Mouse (Mus musculus): ENCODE measurements around the gene Zbtb17. TPM values are rescaled to one million over a fixed set of nuclear protein-coding genes. Genes with fewer than 3 reads are reported as not detected.

Zbtb17 gene
- polyA plus RNA-seq, 1 experiment from 2014 or later: 13.3 TPM

DNA sequence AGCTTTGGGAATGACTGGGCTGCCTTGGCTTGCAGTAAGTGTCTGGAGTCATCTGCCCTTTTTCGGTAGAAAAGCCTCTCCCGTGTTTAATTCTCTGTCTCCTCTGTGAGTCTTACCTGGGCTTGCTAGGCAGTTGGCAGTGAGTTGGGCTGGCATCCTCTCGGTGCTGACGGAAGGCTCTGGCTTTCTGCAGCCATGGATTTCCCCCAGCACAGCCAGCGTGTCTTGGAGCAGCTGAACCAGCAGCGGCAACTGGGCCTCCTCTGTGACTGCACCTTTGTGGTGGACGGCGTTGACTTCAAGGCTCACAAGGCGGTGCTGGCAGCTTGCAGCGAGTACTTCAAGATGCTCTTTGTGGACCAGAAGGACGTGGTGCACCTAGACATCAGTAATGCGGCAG is 17.1 kb downstream of the Zbtb17 start:
- DNase-seq (ENCODE audit: low spot score) (no peak), ATAC-seq (ENCODE audit: low FRiP score, low TSS enrichment) (no peak)
- Histone ChIP-seq H3K4me3 (ENCODE audit: low read depth, low read length) (no peak overlapping the region), H3K27me3 (ENCODE audit: control insufficient read depth, insufficient read depth, low read length) (no peaks in the 10 kb centered on the region), H3K4me1 (replicated peaks; ENCODE audit: control insufficient read depth, insufficient read depth) (peaks cover 2% of the 10 kb centered on the region; the same call in 1 of the 2 replicates), H3K27ac (replicated peaks) (no peak overlapping the region), H3K9me3 (ENCODE audit: control insufficient read depth, low read length) (no peaks in the 10 kb centered on the region), H3K4me2 (replicated peaks; ENCODE audit: low read depth) (no peak overlapping the region), H3K36me3 (ENCODE audit: control insufficient read depth, insufficient read depth, low read length) (peaks cover 25% of the 10 kb centered on the region), H3K9ac (ENCODE audit: low read length) (no peak overlapping the region)
- no peak for TF ChIP-seq CTCF (IDR thresholded peaks at IDR 0.05; ENCODE audit: low read depth)
- no peak for TF ChIP-seq EP300 (optimal IDR thresholded peaks at IDR 0.05)
- WGBS: 78% methylated on average over 12 of the region's 12 CpGs

DNA sequence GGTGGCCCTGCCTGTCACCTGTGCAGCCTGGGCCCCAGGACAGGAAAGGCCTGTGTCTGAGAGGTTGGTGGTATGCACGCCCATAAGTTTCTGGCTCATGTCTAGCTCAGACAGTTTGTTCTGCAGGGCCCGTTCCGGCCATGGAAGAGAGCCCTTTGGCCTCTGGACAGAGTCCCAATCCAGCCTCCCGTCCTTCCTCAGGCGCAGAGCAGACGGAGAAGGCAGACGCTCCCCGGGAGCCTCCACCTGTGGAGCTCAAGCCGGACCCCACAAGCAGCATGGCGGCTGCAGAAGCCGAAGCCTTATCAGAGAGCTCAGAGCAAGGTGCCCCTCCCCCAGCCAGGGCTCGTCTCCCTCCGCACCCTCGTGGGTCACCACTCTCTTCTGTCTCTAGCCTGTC is 19.0 kb downstream of the Zbtb17 start:
- DNase-seq (ENCODE audit: low spot score): no peak
- TF ChIP-seq CTCF (IDR thresholded peaks at IDR 0.05; ENCODE audit: low read depth): no peak
- 74% methylated on average over 14 of the region's 14 CpGs for WGBS
- Histone ChIP-seq H3K27me3 (ENCODE audit: control insufficient read depth, insufficient read depth, low read length) (no peaks in the 10 kb centered on the region), H3K9me3 (ENCODE audit: control insufficient read depth, low read length) (no peaks in the 10 kb centered on the region), H3K4me2 (replicated peaks; ENCODE audit: low read depth) (no peak overlapping the region), H3K27ac (replicated peaks) (no peak overlapping the region), H3K36me3 (ENCODE audit: control insufficient read depth, insufficient read depth, low read length) (peaks cover 25% of the 10 kb centered on the region), H3K9ac (ENCODE audit: low read length) (no peak overlapping the region), H3K4me3 (ENCODE audit: low read depth, low read length) (no peak overlapping the region), H3K4me1 (replicated peaks; ENCODE audit: control insufficient read depth, insufficient read depth) (peaks cover 2% of the 10 kb centered on the region; the same call in 1 of the 2 replicates)
- no peak for ATAC-seq (ENCODE audit: low FRiP score, low TSS enrichment)

DNA sequence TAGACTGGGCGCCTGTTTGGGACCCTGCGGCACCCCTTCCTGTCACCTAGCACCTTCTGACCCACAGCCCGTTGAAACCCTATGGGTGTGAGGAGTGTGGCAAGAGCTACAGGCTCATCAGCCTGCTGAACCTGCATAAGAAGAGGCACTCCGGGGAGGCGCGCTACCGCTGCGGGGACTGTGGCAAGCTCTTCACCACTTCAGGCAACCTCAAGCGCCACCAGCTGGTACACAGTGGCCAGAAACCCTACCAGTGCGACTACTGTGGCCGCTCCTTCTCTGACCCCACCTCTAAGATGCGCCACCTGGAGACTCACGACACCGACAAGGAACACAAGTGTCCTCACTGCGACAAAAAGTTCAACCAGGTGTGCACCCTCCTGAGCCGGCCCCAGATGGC is 20.3 kb downstream of the Zbtb17 start:
- Histone ChIP-seq H3K9me3 (ENCODE audit: control insufficient read depth, low read length) (no peaks in the 10 kb centered on the region), H3K4me2 (replicated peaks; ENCODE audit: low read depth) (no peak overlapping the region), H3K27me3 (ENCODE audit: control insufficient read depth, insufficient read depth, low read length) (no peaks in the 10 kb centered on the region), H3K27ac (replicated peaks) (no peak overlapping the region), H3K4me1 (replicated peaks; ENCODE audit: control insufficient read depth, insufficient read depth) (peaks cover 2% of the 10 kb centered on the region; the same call in 1 of the 2 replicates), H3K36me3 (ENCODE audit: control insufficient read depth, insufficient read depth, low read length) (peaks cover 27% of the 10 kb centered on the region), H3K4me3 (ENCODE audit: low read depth, low read length) (no peak overlapping the region), H3K9ac (ENCODE audit: low read length) (no peak overlapping the region)
- ATAC-seq (ENCODE audit: low FRiP score, low TSS enrichment) (no peak), DNase-seq (ENCODE audit: low spot score) (no peak)
- TF ChIP-seq CTCF (IDR thresholded peaks at IDR 0.05; ENCODE audit: low read depth) (no peak), EP300 (optimal IDR thresholded peaks at IDR 0.05) (no peak)
- 81% methylated on average over 16 of the region's 16 CpGs for WGBS

DNA sequence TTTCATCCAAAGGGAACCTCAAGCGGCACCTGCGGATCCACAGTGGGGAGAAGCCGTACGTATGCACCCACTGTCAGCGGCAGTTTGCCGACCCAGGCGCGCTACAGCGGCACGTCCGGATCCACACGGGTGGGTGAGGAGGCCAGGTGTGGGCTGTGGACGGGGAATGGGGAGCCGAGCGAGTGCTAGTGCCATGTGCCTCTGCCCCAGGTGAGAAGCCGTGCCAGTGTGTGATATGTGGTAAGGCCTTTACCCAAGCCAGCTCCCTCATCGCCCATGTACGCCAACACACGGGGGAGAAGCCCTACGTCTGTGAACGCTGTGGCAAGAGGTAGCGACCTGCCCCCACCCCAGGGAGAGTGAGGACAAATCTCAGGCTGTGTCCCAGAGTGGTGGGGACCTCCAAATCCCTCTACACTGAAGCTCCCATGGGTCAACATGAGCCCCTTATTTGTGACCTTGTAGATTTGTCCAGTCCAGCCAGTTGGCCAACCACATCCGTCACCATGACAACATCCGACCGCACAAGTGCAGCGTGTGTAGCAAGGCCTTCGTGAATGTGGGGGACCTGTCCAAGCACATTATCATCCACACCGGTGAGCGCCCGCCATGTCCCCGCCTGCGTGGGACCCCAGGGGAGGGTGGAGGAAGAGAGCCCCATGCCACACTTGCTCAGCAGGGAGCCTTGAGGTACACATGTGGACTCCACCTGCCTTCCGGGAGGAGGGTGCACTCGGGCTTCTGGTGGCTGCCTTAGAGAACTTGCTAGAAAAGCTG is 21.2 kb downstream of the Zbtb17 start:
- WGBS: 91% methylated on average over 34 of the region's 34 CpGs
- no peak overlapping the region for H3K27ac ChIP-seq (replicated peaks)

DNA sequence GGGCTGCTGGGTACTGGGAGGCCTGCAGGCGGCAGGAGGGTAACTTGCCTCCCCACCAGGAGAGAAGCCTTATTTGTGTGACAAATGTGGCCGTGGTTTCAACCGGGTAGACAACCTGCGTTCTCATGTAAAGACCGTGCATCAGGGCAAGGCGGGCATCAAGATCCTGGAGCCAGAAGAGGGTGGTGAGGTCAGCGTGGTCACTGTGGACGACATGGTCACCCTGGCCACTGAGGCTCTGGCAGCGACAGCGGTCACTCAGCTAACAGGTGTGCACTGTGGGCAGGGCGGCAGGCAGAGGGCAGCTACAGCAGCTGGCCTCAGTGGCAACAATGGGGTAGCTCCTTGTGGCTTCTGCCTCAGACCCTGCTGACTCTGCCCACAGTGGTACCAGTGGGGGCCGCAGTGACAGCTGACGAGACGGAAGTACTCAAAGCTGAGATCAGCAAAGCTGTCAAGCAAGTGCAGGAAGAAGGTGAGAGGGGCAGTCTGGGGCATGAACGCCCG is 21.9 kb downstream of the Zbtb17 start:
- H3K36me3 ChIP-seq (ENCODE audit: control insufficient read depth, insufficient read depth, low read length): peaks cover 31% of the 10 kb centered on the region
- no peak overlapping the region for H3K4me3 ChIP-seq (ENCODE audit: low read depth, low read length)
- no peak for TF ChIP-seq CTCF (IDR thresholded peaks at IDR 0.05; ENCODE audit: low read depth)
- TF ChIP-seq EP300 (optimal IDR thresholded peaks at IDR 0.05): no peak
- no peak for DNase-seq (ENCODE audit: low spot score)
- H3K4me1 ChIP-seq (replicated peaks; ENCODE audit: control insufficient read depth, insufficient read depth): peaks cover 2% of the 10 kb centered on the region; the same call in 1 of the 2 replicates
- H3K27me3 ChIP-seq (ENCODE audit: control insufficient read depth, insufficient read depth, low read length): no peaks in the 10 kb centered on the region
- no peak overlapping the region for H3K9ac ChIP-seq (ENCODE audit: low read length)
- no peak overlapping the region for H3K4me2 ChIP-seq (replicated peaks; ENCODE audit: low read depth)
- no peaks in the 10 kb centered on the region for H3K9me3 ChIP-seq (ENCODE audit: control insufficient read depth, low read length)
- no peak overlapping the region for H3K27ac ChIP-seq (replicated peaks)
- ATAC-seq (ENCODE audit: low FRiP score, low TSS enrichment): no peak
- 87% methylated on average over 16 of the region's 16 CpGs for WGBS

More for the DNA sequence above, 21.2 kb downstream of the Zbtb17 start:
- no peak overlapping the region for H3K4me2 ChIP-seq (replicated peaks; ENCODE audit: low read depth)
- H3K27me3 ChIP-seq (ENCODE audit: control insufficient read depth, insufficient read depth, low read length): no peaks in the 10 kb centered on the region
- DNase-seq (ENCODE audit: low spot score) (no peak), ATAC-seq (ENCODE audit: low FRiP score, low TSS enrichment) (no peak)
- H3K4me3 ChIP-seq (ENCODE audit: low read depth, low read length): no peak overlapping the region
- H3K4me1 ChIP-seq (replicated peaks; ENCODE audit: control insufficient read depth, insufficient read depth): peaks cover 2% of the 10 kb centered on the region; the same call in 1 of the 2 replicates
- no peaks in the 10 kb centered on the region for H3K9me3 ChIP-seq (ENCODE audit: control insufficient read depth, low read length)
- TF ChIP-seq EP300 (optimal IDR thresholded peaks at IDR 0.05): no peak
- no peak for TF ChIP-seq CTCF (IDR thresholded peaks at IDR 0.05; ENCODE audit: low read depth)
- H3K36me3 ChIP-seq (ENCODE audit: control insufficient read depth, insufficient read depth, low read length): peaks cover 29% of the 10 kb centered on the region
- no peak overlapping the region for H3K9ac ChIP-seq (ENCODE audit: low read length)

All from stomach, postnatal 0 days (tissue).